Mouse (Mus musculus): Measurements from ENCODE around the gene Fbxw20. TPM values are rescaled to one million over a fixed set of nuclear protein-coding genes. Genes with fewer than 3 reads are reported as not detected.

Gene Fbxw20
- not detected for polyA plus RNA-seq (2014; fragmentation: Illumina TruSeq; extraction: RNeasy Lipid Tissue Mini Kit (QIAGEN cat#74804); ENCODE audit: low read depth, low replicate concordance)

DNA sequence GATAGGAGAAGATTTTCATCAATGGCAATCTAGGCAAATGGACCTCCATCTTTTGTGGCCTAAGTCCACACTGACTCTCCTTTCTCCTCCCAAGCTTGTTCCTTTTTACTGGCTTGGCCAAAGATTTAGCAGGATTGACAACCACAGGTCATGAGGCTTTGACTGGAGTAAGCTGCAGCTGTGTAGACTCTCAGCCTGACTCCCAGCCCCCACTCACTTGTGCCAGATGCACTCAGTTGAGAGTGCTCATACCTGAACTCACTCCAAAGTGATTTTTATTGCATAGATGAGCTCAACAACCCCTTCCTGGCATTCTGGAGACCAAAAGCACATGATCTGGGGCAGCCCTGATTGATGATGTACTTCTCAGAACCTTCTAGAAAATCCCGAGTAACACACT is at the start of gene Fbxw20:
Fbxw20 (minus strand) TSS at position 101 of the 400 bp plus-strand sequence.

DNA sequence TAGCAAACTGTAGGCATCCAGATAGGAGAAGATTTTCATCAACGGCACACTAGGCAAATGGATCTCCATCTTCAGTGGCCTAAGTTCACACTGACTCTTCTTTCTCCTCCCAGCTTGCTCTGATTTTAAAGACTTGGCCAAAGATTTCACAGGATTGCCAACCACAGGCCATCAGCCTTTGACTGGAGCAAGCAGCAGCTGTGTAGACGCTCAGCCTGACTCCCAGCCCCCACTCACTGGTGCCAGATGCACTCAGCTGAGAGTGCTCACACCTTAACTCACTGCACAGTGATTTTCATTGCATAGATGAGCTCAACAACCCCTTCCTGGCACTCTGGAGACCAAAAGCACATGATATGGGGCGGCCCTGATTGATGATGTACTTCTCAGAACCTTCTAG is 38.7 kb downstream of the Fbxw20 start, which contains the start of gene Fbxw13:
Fbxw13 (minus strand) TSS at position 101 of the 400 bp plus-strand sequence.

Other genes starting within 250 kb of the Fbxw20 start
- gene Ucn2, start 248.7 kb downstream of the Fbxw20 start, polyA plus RNA-seq (2014; fragmentation: Illumina TruSeq; extraction: RNeasy Lipid Tissue Mini Kit (QIAGEN cat#74804); ENCODE audit: low read depth, low replicate concordance) = not detected
- gene Pfkfb4, start 243.0 kb downstream of the Fbxw20 start, polyA plus RNA-seq (2014; fragmentation: Illumina TruSeq; extraction: RNeasy Lipid Tissue Mini Kit (QIAGEN cat#74804); ENCODE audit: low read depth, low replicate concordance) = not detected
- 9.6 TPM for gene Shisa5, start 196.2 kb downstream of the Fbxw20 start, polyA plus RNA-seq (2014; fragmentation: Illumina TruSeq; extraction: RNeasy Lipid Tissue Mini Kit (QIAGEN cat#74804); ENCODE audit: low read depth, low replicate concordance)
- gene Trex1, start 175.0 kb downstream of the Fbxw20 start, polyA plus RNA-seq (2014; fragmentation: Illumina TruSeq; extraction: RNeasy Lipid Tissue Mini Kit (QIAGEN cat#74804); ENCODE audit: low read depth, low replicate concordance) = not detected
- 3.0 TPM for gene Atrip, start 160.6 kb downstream of the Fbxw20 start, polyA plus RNA-seq (2014; fragmentation: Illumina TruSeq; extraction: RNeasy Lipid Tissue Mini Kit (QIAGEN cat#74804); ENCODE audit: low read depth, low replicate concordance)
- 1.5 TPM for gene Ccdc51, start 152.3 kb downstream of the Fbxw20 start, polyA plus RNA-seq (2014; fragmentation: Illumina TruSeq; extraction: RNeasy Lipid Tissue Mini Kit (QIAGEN cat#74804); ENCODE audit: low read depth, low replicate concordance)
- gene Tma7, start 152.2 kb downstream of the Fbxw20 start, polyA plus RNA-seq (2014; fragmentation: Illumina TruSeq; extraction: RNeasy Lipid Tissue Mini Kit (QIAGEN cat#74804); ENCODE audit: low read depth, low replicate concordance) = 299 TPM
- gene Plxnb1, start 139.4 kb downstream of the Fbxw20 start, polyA plus RNA-seq (2014; fragmentation: Illumina TruSeq; extraction: RNeasy Lipid Tissue Mini Kit (QIAGEN cat#74804); ENCODE audit: low read depth, low replicate concordance) = 1.7 TPM
- not detected for gene Fbxw21, start 72.7 kb downstream of the Fbxw20 start, polyA plus RNA-seq (2014; fragmentation: Illumina TruSeq; extraction: RNeasy Lipid Tissue Mini Kit (QIAGEN cat#74804); ENCODE audit: low read depth, low replicate concordance)
- not detected for gene Fbxw13, start 38.8 kb downstream of the Fbxw20 start, polyA plus RNA-seq (2014; fragmentation: Illumina TruSeq; extraction: RNeasy Lipid Tissue Mini Kit (QIAGEN cat#74804); ENCODE audit: low read depth, low replicate concordance)
- not detected for gene Fbxw14, start 52.9 kb upstream of the Fbxw20 start, polyA plus RNA-seq (2014; fragmentation: Illumina TruSeq; extraction: RNeasy Lipid Tissue Mini Kit (QIAGEN cat#74804); ENCODE audit: low read depth, low replicate concordance)
- gene Fbxw28, start 104.9 kb upstream of the Fbxw20 start, polyA plus RNA-seq (2014; fragmentation: Illumina TruSeq; extraction: RNeasy Lipid Tissue Mini Kit (QIAGEN cat#74804); ENCODE audit: low read depth, low replicate concordance) = not detected
- not detected for gene Fbxw22, start 169.5 kb upstream of the Fbxw20 start, polyA plus RNA-seq (2014; fragmentation: Illumina TruSeq; extraction: RNeasy Lipid Tissue Mini Kit (QIAGEN cat#74804); ENCODE audit: low read depth, low replicate concordance)
- not detected for gene Fbxw16, start 214.4 kb upstream of the Fbxw20 start, polyA plus RNA-seq (2014; fragmentation: Illumina TruSeq; extraction: RNeasy Lipid Tissue Mini Kit (QIAGEN cat#74804); ENCODE audit: low read depth, low replicate concordance)

Measured in liver, adult 10 weeks (tissue).